Mouse (Mus musculus) lung, adult 2 months (tissue): Measurements from ENCODE around the gene Eno4.

Source experiments
- CTCF ChIP-seq: fragments of 200-500 bp; IDR thresholded peaks from 2 replicates; pipeline ENCODE4 v1.5.1; 2011; ENCODE audit warnings: mild to moderate bottlenecking, low read length, control low read depth; ENCODE audit not compliant: insufficient read depth
- POLR2A ChIP-seq: fragments of 200-500 bp; IDR thresholded peaks from 2 replicates; pipeline ENCODE4 v1.6.1; 2011; ENCODE audit warnings: low read depth, mild to moderate bottlenecking, control low read depth, low read length, borderline replicate concordance; ENCODE audit errors: extremely low read depth

DNA sequence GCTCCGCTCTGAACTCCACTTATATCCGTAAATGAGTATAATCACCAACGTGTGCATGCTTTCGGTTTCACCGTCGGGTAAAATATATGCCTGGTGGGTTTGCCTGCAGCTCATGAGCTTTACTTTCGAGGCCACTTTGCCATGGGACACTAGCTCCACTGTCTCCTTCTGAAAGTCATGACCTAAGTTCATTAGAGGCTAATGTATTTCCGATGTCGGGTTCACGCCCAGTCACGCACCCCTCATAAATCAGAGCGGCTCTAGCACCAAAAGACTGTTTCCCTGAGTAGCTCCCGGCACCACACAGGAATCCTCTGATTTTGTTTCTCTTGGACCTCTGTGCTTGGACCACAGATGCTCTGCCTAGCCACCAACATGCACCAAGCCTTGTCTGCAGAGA lies 27.6 kb downstream of the Eno4 start:
- TF ChIP-seq CTCF = no peak
- TF ChIP-seq POLR2A = no peak
